Comparison of ENCODE assay signal across 8 mouse cellular contexts in the genomic region with DNA sequence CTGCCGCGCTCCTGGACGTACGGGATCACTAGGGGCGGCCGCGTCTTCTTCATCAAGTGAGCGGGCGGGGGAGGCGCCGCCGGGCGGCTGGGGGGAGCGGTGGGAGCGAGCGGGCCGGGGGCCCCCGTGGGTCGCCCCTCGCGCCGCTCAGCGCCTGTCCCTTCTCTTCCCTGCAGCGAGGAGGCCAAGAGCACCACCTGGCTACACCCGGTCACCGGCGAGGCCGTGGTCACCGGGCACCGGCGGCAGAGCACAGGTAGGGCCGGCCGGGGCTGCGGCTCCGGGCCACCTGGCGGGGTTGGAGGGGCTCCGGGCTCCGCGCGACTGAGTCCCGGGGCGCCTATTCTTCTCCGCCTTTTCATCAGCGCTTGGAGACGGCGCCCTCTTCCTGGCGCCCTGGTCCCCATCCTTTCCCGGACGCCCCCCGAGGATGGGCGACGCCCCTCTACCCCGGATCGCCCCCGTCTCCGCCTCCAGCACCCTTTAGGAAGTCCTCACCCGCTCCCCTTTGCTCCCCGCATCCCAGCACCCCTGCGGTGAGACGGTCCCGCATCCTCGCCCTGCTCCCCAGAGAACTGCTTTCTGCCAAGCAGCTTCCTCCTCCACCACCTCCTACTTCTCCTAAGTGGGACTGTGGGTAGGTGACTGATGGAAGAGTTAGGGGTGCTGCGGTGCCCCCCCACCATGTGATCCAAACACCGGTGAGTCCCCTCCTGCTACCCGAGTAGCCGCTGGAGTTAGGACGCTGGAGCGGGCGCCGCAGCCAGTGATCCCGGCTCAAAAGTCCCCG. TPM values are rescaled to one million over a fixed set of nuclear protein-coding genes. Genes with fewer than 3 reads are reported as not detected.
DNase-seq lines count a peak whose midpoint lies in the region; ATAC-seq and TF ChIP-seq lines count a peak whose summit lies in the region.

No protein-coding gene starts in this region.

- H3K9me3 ChIP-seq in heart, embryonic 14.5 days (ENCODE audit: control insufficient read depth, low read length) = peaks cover 4% of the 10 kb centered on the region; the same call in 1 of the 2 replicates
- no peaks in the 10 kb centered on the region for H3K9me3 ChIP-seq in lung, embryonic 16.5 days (ENCODE audit: control insufficient read depth, low read length)

- H3K36me3 ChIP-seq in C2C12 (ENCODE audit: control insufficient read depth, insufficient read depth) = peaks cover 7% of the 10 kb centered on the region
- H3K36me3 ChIP-seq in heart, embryonic 14.5 days (ENCODE audit: control insufficient read depth, insufficient read depth, low read length) = peaks cover 8% of the 10 kb centered on the region; the same call in 1 of the 2 replicates
- H3K36me3 ChIP-seq in lung, embryonic 16.5 days (ENCODE audit: control insufficient read depth, insufficient read depth, low read length) = peaks cover 6% of the 10 kb centered on the region; the same call in 1 of the 2 replicates

- peak overlapping the region; percentile 86 for H3K9ac ChIP-seq in heart, embryonic 14.5 days (ENCODE audit: low read length)
- H3K9ac ChIP-seq in lung, embryonic 16.5 days (ENCODE audit: low read length) = peak overlapping the region; percentile 96

- H3K27ac ChIP-seq in embryonic fibroblast, embryonic 13.5 days (ENCODE audit: insufficient read depth, low read length) = peak overlapping the region; percentile 79
- peak overlapping the region in 1 of 2 experiments; percentile 65; a peak in 2 of 4 replicates for H3K27ac ChIP-seq in heart, embryonic 14.5 days (replicated peaks in 1 of 2; ENCODE audit: control insufficient read depth in 1 of 2, insufficient read depth in 1 of 2, low read depth in 2 of 2, low read length in 2 of 2)
- peak overlapping the region; percentile 90 for H3K27ac ChIP-seq in lung, embryonic 16.5 days (ENCODE audit: low read length)

- ATAC-seq in heart, embryonic 14.5 days (ENCODE audit: insufficient number of reproducible peaks, insufficient read depth, low FRiP score, low read depth) = peak; percentile 63
- peak; percentile 76 for ATAC-seq in lung, embryonic 16.5 days (ENCODE audit: low read depth)

- H3K79me3 ChIP-seq in C2C12 (ENCODE audit: low read depth) = peaks cover 5% of the 10 kb centered on the region

- no peak for TF ChIP-seq POLR2A in embryonic fibroblast, embryonic 13.5 days (IDR thresholded peaks at IDR 0.05; ENCODE audit: low read depth, low read length)

- no peak for TF ChIP-seq CTCF in C2C12 (IDR thresholded peaks at IDR 0.05; ENCODE audit: control insufficient read depth, insufficient read depth, insufficient read length)
- no peak for TF ChIP-seq CTCF in embryonic fibroblast, embryonic 13.5 days (IDR thresholded peaks at IDR 0.05; ENCODE audit: borderline replicate concordance, insufficient read depth, low read length)

- H3K79me2 ChIP-seq in C2C12 (ENCODE audit: control insufficient read depth, insufficient read depth) = peaks cover 16% of the 10 kb centered on the region

- H3ac ChIP-seq in C2C12 (ENCODE audit: control insufficient read depth, insufficient read length, low read depth) = peak overlapping the region; percentile 97

- peaks cover 6% of the 10 kb centered on the region for H3K4me1 ChIP-seq in embryonic fibroblast, embryonic 13.5 days (ENCODE audit: control insufficient read depth, insufficient read depth, low read length)
- peaks cover 0 to 9% of the 10 kb centered on the region in 2 experiments; a peak in 2 of 4 replicates for H3K4me1 ChIP-seq in heart, embryonic 14.5 days (ENCODE audit: control insufficient read depth in 2 of 2, insufficient read depth in 2 of 2, low read length in 2 of 2)
- peaks cover 5% of the 10 kb centered on the region for H3K4me1 ChIP-seq in lung, embryonic 16.5 days (replicated peaks; ENCODE audit: control insufficient read depth, insufficient read depth, low read length)

- peak overlapping the region; percentile 76 for H3K4me2 ChIP-seq in heart, embryonic 14.5 days (ENCODE audit: low read length)
- H3K4me2 ChIP-seq in lung, embryonic 16.5 days (ENCODE audit: low read depth, low read length) = peak overlapping the region; percentile 66

- under 1% methylated on average over 42 of the region's 72 CpGs for WGBS in heart, embryonic 14.5 days
- WGBS in lung, embryonic 16.5 days = under 1% methylated on average over 40 of the region's 72 CpGs

- peak; percentile 34 to 57 for DNase-seq in adrenal gland, postnatal 36 days
- peak; percentile 22 to 28 for DNase-seq in layer of hippocampus, adult 8-10 months (ENCODE audit: low spot score in 2 of 2)
- DNase-seq in ovary, postnatal 14 days (ENCODE audit: low spot score) = peak; percentile 39
- DNase-seq in thymus, postnatal 36 days = peak; percentile 58 to 64

- H3K27me3 ChIP-seq in C2C12 (ENCODE audit: control insufficient read depth, insufficient read depth, insufficient read length) = no peaks in the 10 kb centered on the region
- H3K27me3 ChIP-seq in heart, embryonic 14.5 days (ENCODE audit: control insufficient read depth, insufficient read depth, low read length) = no peaks in the 10 kb centered on the region
- H3K27me3 ChIP-seq in lung, embryonic 16.5 days (ENCODE audit: control insufficient read depth, insufficient read depth, low read depth, low read length) = no peaks in the 10 kb centered on the region

- H3K4me3 ChIP-seq in C2C12 (ENCODE audit: insufficient read depth, poor library complexity, severe bottlenecking) = peak overlapping the region; percentile 69
- peak overlapping the region; percentile 85 for H3K4me3 ChIP-seq in embryonic fibroblast, embryonic 13.5 days (ENCODE audit: insufficient read depth, low read length)
- H3K4me3 ChIP-seq in heart, embryonic 14.5 days (ENCODE audit: control insufficient read depth in 1 of 2, insufficient read depth in 1 of 2, low read depth in 1 of 2, low read length in 2 of 2) = peak overlapping the region; percentile 81 to 84
- H3K4me3 ChIP-seq in lung, embryonic 16.5 days (ENCODE audit: low read length) = peak overlapping the region; percentile 95

TF ChIP-seq in C2C12, 6 proteins besides CTCF, POLR2A, EP300 and RAD21:
- no peak for TF ChIP-seq MAX (IDR thresholded peaks at IDR 0.05)
- TF ChIP-seq MYOD1 (IDR thresholded peaks at IDR 0.05; ENCODE audit: control insufficient read depth, insufficient read length, low read depth) = no peak
- TF ChIP-seq MYOG (IDR thresholded peaks at IDR 0.05; ENCODE audit: control insufficient read depth, extremely low read depth, insufficient read length) = no peak
- no peak for TF ChIP-seq FOSL1 (IDR thresholded peaks at IDR 0.05; ENCODE audit: insufficient read depth, low read length, poor library complexity, severe bottlenecking)
- no peak for TF ChIP-seq USF1 (IDR thresholded peaks at IDR 0.05; ENCODE audit: low read depth)
- no peak for TF ChIP-seq CEBPB (IDR thresholded peaks at IDR 0.05; ENCODE audit: low read depth)

RNA-seq across cellular contexts. Expression of gene Plekha5, which starts 0.5 kb away (rescaled TPM):
- 13.1 TPM for polyA plus RNA-seq in C2C12 (2012; fragmentation: generic; extraction: Trizol)
- total RNA-seq in adrenal gland, postnatal 36 days (2021) = 10 to 100 TPM; 24.0 to 43.9 TPM
- polyA plus RNA-seq in embryonic fibroblast, embryonic 13.5 days (2011; ENCODE audit: insufficient read length, low read depth, missing spikeins) = 53.1 and 55.7 TPM in 2 replicates
- polyA plus RNA-seq in heart, embryonic 14.5 days (2014; fragmentation: Nextera tagmentation; extraction: Ambion mirVana) = 25.2 and 26.1 TPM in 2 replicates
- 100 to 1,000 TPM in 2 of 4 experiments, 10 to 100 TPM in 2; 92.0 to 111 (median 99.5) TPM for total RNA-seq in layer of hippocampus, adult 8-10 months (2022)
- polyA plus RNA-seq in lung, embryonic 16.5 days (2015; fragmentation: Nextera tagmentation; extraction: Ambion mirVana) = 32.4 and 35.5 TPM in 2 replicates
